ENCODE assay signal across 8 mouse cellular contexts in the genomic region with DNA sequence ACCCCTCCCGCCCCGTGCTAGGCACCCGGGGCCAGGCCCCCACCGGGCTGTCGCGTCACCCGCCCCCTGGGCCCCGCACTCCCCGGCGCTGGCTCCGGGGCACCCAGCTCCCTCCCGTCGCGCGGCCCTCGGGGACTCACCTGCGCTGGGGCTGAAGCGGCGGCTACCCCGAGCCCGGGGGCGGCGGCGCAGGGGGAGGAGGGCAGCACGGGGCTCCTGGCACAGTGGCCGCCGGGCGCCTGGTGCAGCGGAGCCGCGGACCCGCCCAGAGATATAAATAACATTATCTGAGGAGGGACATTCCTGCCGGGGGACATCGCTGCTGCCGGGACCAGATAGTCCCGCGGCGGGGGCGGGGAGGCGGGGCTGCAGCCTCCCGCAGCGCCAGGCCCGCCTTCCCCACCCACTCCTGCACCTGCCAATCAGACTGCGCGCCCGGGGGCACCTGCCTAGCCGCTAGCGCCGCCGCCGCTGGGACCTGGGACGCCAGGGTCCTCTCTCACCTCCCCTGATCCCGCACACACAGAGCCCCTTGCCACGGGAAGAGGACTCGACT. TPM values are rescaled to one million over a fixed set of nuclear protein-coding genes. Genes with fewer than 3 reads are reported as not detected.
DNase-seq lines count a peak whose midpoint lies in the region; ATAC-seq and TF ChIP-seq lines count a peak whose summit lies in the region.

No protein-coding gene starts in this region.

- DNase-seq in CD4-positive, CD25-positive, alpha-beta regulatory T cell, adult 2 months (ENCODE audit: low read depth, low spot score): peak; percentile 78
- DNase-seq in liver, embryonic 13.5 days: peak; percentile 93
- peak; percentile 68 for DNase-seq in naive thymus-derived CD4-positive, alpha-beta T cell, adult 2 months (ENCODE audit: low read depth)
- DNase-seq in splenic B cell, adult 2 months (ENCODE audit: low read depth, low spot score): peak; percentile 52

- H3K36me3 ChIP-seq in erythroblast, embryonic 14.5 days (ENCODE audit: control insufficient read depth): peaks cover 47% of the 10 kb centered on the region
- H3K36me3 ChIP-seq in heart, embryonic 13.5 days: no peaks in the 10 kb centered on the region
- H3K36me3 ChIP-seq in kidney, embryonic 16.5 days (ENCODE audit: insufficient read depth, low read length): no peaks in the 10 kb centered on the region
- peaks cover 13% of the 10 kb centered on the region for H3K36me3 ChIP-seq in liver, embryonic 13.5 days
- no peaks in the 10 kb centered on the region for H3K36me3 ChIP-seq in splenic B cell, adult 2 months (ENCODE audit: control insufficient read depth, insufficient read depth, low read length, poor library complexity, severe bottlenecking)

- H3K4me1 ChIP-seq in bone marrow macrophage, adult 2 months (ENCODE audit: control insufficient read depth, insufficient read depth, low read length): no peaks in the 10 kb centered on the region
- peaks cover 68% of the 10 kb centered on the region for H3K4me1 ChIP-seq in erythroblast, embryonic 14.5 days (ENCODE audit: control insufficient read depth)
- H3K4me1 ChIP-seq in heart, embryonic 13.5 days: peaks cover 28% of the 10 kb centered on the region
- peaks cover 16% of the 10 kb centered on the region for H3K4me1 ChIP-seq in kidney, embryonic 16.5 days (ENCODE audit: insufficient read depth, low read length)
- H3K4me1 ChIP-seq in liver, embryonic 13.5 days (replicated peaks): peaks cover 64% of the 10 kb centered on the region

- TF ChIP-seq CTCF in bone marrow macrophage, adult 2 months (IDR thresholded peaks at IDR 0.05; ENCODE audit: low read depth, low read length): no peak

- H3K27me3 ChIP-seq in erythroblast, embryonic 14.5 days (ENCODE audit: control insufficient read depth): peaks cover 48% of the 10 kb centered on the region
- peaks cover 61% of the 10 kb centered on the region for H3K27me3 ChIP-seq in heart, embryonic 13.5 days (replicated peaks)
- peaks cover 45% of the 10 kb centered on the region for H3K27me3 ChIP-seq in kidney, embryonic 16.5 days (ENCODE audit: insufficient read depth, low read length)
- peaks cover 38% of the 10 kb centered on the region for H3K27me3 ChIP-seq in liver, embryonic 13.5 days
- peaks cover 3% of the 10 kb centered on the region for H3K27me3 ChIP-seq in splenic B cell, adult 2 months (ENCODE audit: control insufficient read depth, insufficient read depth, low read length, poor library complexity, severe bottlenecking)

- TF ChIP-seq POLR2A in bone marrow macrophage, adult 2 months (IDR thresholded peaks at IDR 0.05; ENCODE audit: borderline replicate concordance, low read depth, low read length): no peak

- H3K4me3 ChIP-seq in bone marrow macrophage, adult 2 months (ENCODE audit: insufficient read depth, low read length): peak overlapping the region; percentile 60
- peak overlapping the region; percentile 93 for H3K4me3 ChIP-seq in erythroblast, embryonic 14.5 days (replicated peaks)
- H3K4me3 ChIP-seq in heart, embryonic 13.5 days: peak overlapping the region; percentile 82
- H3K4me3 ChIP-seq in kidney, embryonic 16.5 days (ENCODE audit: low read length): peak overlapping the region; percentile 67
- H3K4me3 ChIP-seq in liver, embryonic 13.5 days (replicated peaks): peak overlapping the region; percentile 97

- H3K27ac ChIP-seq in bone marrow macrophage, adult 2 months (ENCODE audit: insufficient read depth, low read depth, low read length): no peak overlapping the region
- peak overlapping the region; percentile 89 for H3K27ac ChIP-seq in heart, embryonic 13.5 days (replicated peaks)
- H3K27ac ChIP-seq in kidney, embryonic 16.5 days (ENCODE audit: low read length): no peak overlapping the region
- H3K27ac ChIP-seq in liver, embryonic 13.5 days: peak overlapping the region; percentile 98

- H3K9me3 ChIP-seq in erythroblast, embryonic 14.5 days (ENCODE audit: control insufficient read depth, low read length): no peaks in the 10 kb centered on the region
- H3K9me3 ChIP-seq in heart, embryonic 13.5 days: no peaks in the 10 kb centered on the region
- H3K9me3 ChIP-seq in kidney, embryonic 16.5 days (ENCODE audit: low read length): no peaks in the 10 kb centered on the region
- H3K9me3 ChIP-seq in liver, embryonic 13.5 days (replicated peaks): no peaks in the 10 kb centered on the region

- peak overlapping the region; percentile 90 for H3K9ac ChIP-seq in heart, embryonic 13.5 days
- H3K9ac ChIP-seq in kidney, embryonic 16.5 days (replicated peaks; ENCODE audit: low read length): peak overlapping the region; percentile 62
- peak overlapping the region; percentile 100 for H3K9ac ChIP-seq in liver, embryonic 13.5 days

- peak; percentile 91 for ATAC-seq in heart, embryonic 13.5 days (ENCODE audit: extremely low read depth, insufficient number of reproducible peaks, low FRiP score, low TSS enrichment)
- peak; percentile 81 for ATAC-seq in kidney, embryonic 16.5 days (ENCODE audit: low FRiP score, low TSS enrichment)
- peak; percentile 92 for ATAC-seq in liver, embryonic 13.5 days (ENCODE audit: low read depth)

- under 1% methylated on average over 53 of the region's 55 CpGs for WGBS in heart, embryonic 13.5 days
- under 1% methylated on average over 49 of the region's 55 CpGs for WGBS in kidney, embryonic 16.5 days
- under 1% methylated on average over 52 of the region's 55 CpGs for WGBS in liver, embryonic 13.5 days (ENCODE audit: insufficient replicate concordance)

- peak overlapping the region; percentile 98 for H3K4me2 ChIP-seq in heart, embryonic 13.5 days
- peak overlapping the region; percentile 95 for H3K4me2 ChIP-seq in kidney, embryonic 16.5 days (replicated peaks; ENCODE audit: low read depth, low read length)
- peak overlapping the region; percentile 98 for H3K4me2 ChIP-seq in liver, embryonic 13.5 days

RNA-seq across cellular contexts. Expression of gene Sptb, which starts 0.5 kb away (rescaled TPM):
- 0.12 and 0.27 TPM in 2 replicates for polyA plus RNA-seq in bone marrow macrophage, adult 2 months (2012; ENCODE audit: insufficient read depth, insufficient read length, missing spikeins)
- polyA plus RNA-seq in erythroblast, embryonic 14.5 days (2012): 192 and 204 TPM in 2 replicates
- polyA plus RNA-seq in heart, embryonic 13.5 days (2015; fragmentation: Nextera tagmentation; extraction: Ambion mirVana): 5.1 and 5.2 TPM in 2 replicates
- polyA plus RNA-seq in kidney, embryonic 16.5 days (2015; fragmentation: Nextera tagmentation; extraction: Ambion mirVana): 1.00 and 1.2 TPM in 2 replicates
- polyA plus RNA-seq in liver, embryonic 13.5 days (2015; fragmentation: Nextera tagmentation; extraction: Ambion mirVana): 39.7 and 53.3 TPM in 2 replicates

RNA-seq across cellular contexts. Expression of gene Churc1, which starts 55.5 kb away (rescaled TPM):
- polyA plus RNA-seq in bone marrow macrophage, adult 2 months (2012; ENCODE audit: insufficient read depth, insufficient read length, missing spikeins): 52.1 and 52.3 TPM in 2 replicates
- 0.53 and 0.94 TPM in 2 replicates for polyA plus RNA-seq in erythroblast, embryonic 14.5 days (2012)
- polyA plus RNA-seq in heart, embryonic 13.5 days (2015; fragmentation: Nextera tagmentation; extraction: Ambion mirVana): 155 and 187 TPM in 2 replicates
- 134 and 149 TPM in 2 replicates for polyA plus RNA-seq in kidney, embryonic 16.5 days (2015; fragmentation: Nextera tagmentation; extraction: Ambion mirVana)
- 91.5 and 100 TPM in 2 replicates for polyA plus RNA-seq in liver, embryonic 13.5 days (2015; fragmentation: Nextera tagmentation; extraction: Ambion mirVana)

RNA-seq across cellular contexts. Expression of gene Fntb, which starts 55.5 kb away (rescaled TPM):
- 4.3 and 5.5 TPM in 2 replicates for polyA plus RNA-seq in bone marrow macrophage, adult 2 months (2012; ENCODE audit: insufficient read depth, insufficient read length, missing spikeins)
- polyA plus RNA-seq in erythroblast, embryonic 14.5 days (2012): 6.1 and 7.3 TPM in 2 replicates
- polyA plus RNA-seq in heart, embryonic 13.5 days (2015; fragmentation: Nextera tagmentation; extraction: Ambion mirVana): 25.9 and 26.5 TPM in 2 replicates
- polyA plus RNA-seq in kidney, embryonic 16.5 days (2015; fragmentation: Nextera tagmentation; extraction: Ambion mirVana): 42.9 and 46.7 TPM in 2 replicates
- polyA plus RNA-seq in liver, embryonic 13.5 days (2015; fragmentation: Nextera tagmentation; extraction: Ambion mirVana): 22.2 and 24.9 TPM in 2 replicates

Comparison
In these comparisons a context has a peak if more than half of its experiments do, and no peak if none do; other contexts are left out.
1. H3K27ac ChIP-seq: peak in heart, embryonic 13.5 days (single experiment) and liver, embryonic 13.5 days (single experiment); none in bone marrow macrophage, adult 2 months (single experiment) and kidney, embryonic 16.5 days (single experiment).
2. RNA of gene Churc1, which starts 55.5 kb away (polyA plus RNA-seq): 155 to 187 TPM in heart, embryonic 13.5 days, 134 to 149 TPM in kidney, embryonic 16.5 days, 91.5 to 100 TPM in liver, embryonic 13.5 days and 52.1 to 52.3 TPM in bone marrow macrophage, adult 2 months; 0.53 to 0.94 TPM in erythroblast, embryonic 14.5 days; every median in the first group is over 10 times any median in the second.
3. Peak in every context shown above with its lines, with median percentiles within 50 percentile points of each other: DNase-seq, H3K4me3 ChIP-seq, ATAC-seq, H3K4me2 ChIP-seq and H3K9ac ChIP-seq.